Mouse (Mus musculus): ENCODE results near the gene H3f3b. TPM values are rescaled to one million over a fixed set of nuclear protein-coding genes. Genes with fewer than 3 reads are reported as not detected.
A peak's percentile ranks its signal among the peaks of the same experiment; 100 is the strongest.

H3f3b gene
- polyA plus RNA-seq, 1 experiment from 2014 or later: 2,203 TPM

GRCm38 (mm10) chr11:115989686-115990085 is 38.1 kb downstream of the H3f3b start:
- no peak overlapping the region for H3K27ac ChIP-seq (ENCODE audit: low read depth, low read length)

GRCm38 (mm10) chr11:115983291-115983690 is 44.5 kb downstream of the H3f3b start:
- ATAC-seq (ENCODE audit: low FRiP score) (no peak), DNase-seq (ENCODE audit: low spot score) (no peak)
- H3K27me3 ChIP-seq (ENCODE audit: control insufficient read depth, insufficient read depth, low read length): peaks cover 2% of the 10 kb centered on the region; the same call in 1 of the 2 replicates
- H3K4me1 ChIP-seq (replicated peaks; ENCODE audit: control insufficient read depth, insufficient read depth, low read length): no peaks in the 10 kb centered on the region
- no peaks in the 10 kb centered on the region for H3K36me3 ChIP-seq (ENCODE audit: control insufficient read depth, insufficient read depth, low read length)
- no peak overlapping the region for H3K4me3 ChIP-seq (ENCODE audit: low read depth, low read length)
- 91% methylated on average over 7 of the region's 8 CpGs for WGBS
- no peaks in the 10 kb centered on the region for H3K9me3 ChIP-seq (ENCODE audit: control insufficient read depth, low read length)
- H3K27ac ChIP-seq (ENCODE audit: low read depth, low read length): no peak overlapping the region
- H3K9ac ChIP-seq (ENCODE audit: low read depth, low read length): no peak overlapping the region
- H3K4me2 ChIP-seq (replicated peaks; ENCODE audit: low read depth, low read length): no peak overlapping the region

More at GRCm38 (mm10) chr11:115989686-115990085, 38.1 kb downstream of the H3f3b start:
- peak overlapping the region; percentile 6; the same call in 1 of the 2 replicates for H3K4me2 ChIP-seq (replicated peaks; ENCODE audit: low read depth, low read length)
- no peak for DNase-seq (ENCODE audit: low spot score)
- no peak overlapping the region for H3K9ac ChIP-seq (ENCODE audit: low read depth, low read length)
- H3K36me3 ChIP-seq (ENCODE audit: control insufficient read depth, insufficient read depth, low read length): no peaks in the 10 kb centered on the region
- no peaks in the 10 kb centered on the region for H3K27me3 ChIP-seq (ENCODE audit: control insufficient read depth, insufficient read depth, low read length)
- H3K4me1 ChIP-seq (replicated peaks; ENCODE audit: control insufficient read depth, insufficient read depth, low read length): no peaks in the 10 kb centered on the region
- ATAC-seq (ENCODE audit: low FRiP score): no peak
- no peaks in the 10 kb centered on the region for H3K9me3 ChIP-seq (ENCODE audit: control insufficient read depth, low read length)
- no peak overlapping the region; the same call in 1 of the 2 replicates for H3K4me3 ChIP-seq (ENCODE audit: low read depth, low read length)
- 40% methylated on average over 15 of the region's 15 CpGs for WGBS

- H3K27ac ChIP-seq (ENCODE audit: low read depth, low read length): no peak overlapping the region
- ATAC-seq (ENCODE audit: low FRiP score) (no peak), DNase-seq (ENCODE audit: low spot score) (no peak)
- no peaks in the 10 kb centered on the region for H3K4me1 ChIP-seq (replicated peaks; ENCODE audit: control insufficient read depth, insufficient read depth, low read length)
- H3K27me3 ChIP-seq (ENCODE audit: control insufficient read depth, insufficient read depth, low read length): peaks cover 3% of the 10 kb centered on the region; the same call in 1 of the 2 replicates
- H3K9ac ChIP-seq (ENCODE audit: low read depth, low read length): no peak overlapping the region
- H3K9me3 ChIP-seq (ENCODE audit: control insufficient read depth, low read length): no peaks in the 10 kb centered on the region
- no peak overlapping the region for H3K4me2 ChIP-seq (replicated peaks; ENCODE audit: low read depth, low read length)
- H3K4me3 ChIP-seq (ENCODE audit: low read depth, low read length): no peak overlapping the region
- no peaks in the 10 kb centered on the region for H3K36me3 ChIP-seq (ENCODE audit: control insufficient read depth, insufficient read depth, low read length)
- WGBS: 90% methylated on average over 15 of the region's 15 CpGs
Measured at GRCm38 (mm10) chr11:115982472-115982871, 45.3 kb downstream of the H3f3b start.

DNA sequence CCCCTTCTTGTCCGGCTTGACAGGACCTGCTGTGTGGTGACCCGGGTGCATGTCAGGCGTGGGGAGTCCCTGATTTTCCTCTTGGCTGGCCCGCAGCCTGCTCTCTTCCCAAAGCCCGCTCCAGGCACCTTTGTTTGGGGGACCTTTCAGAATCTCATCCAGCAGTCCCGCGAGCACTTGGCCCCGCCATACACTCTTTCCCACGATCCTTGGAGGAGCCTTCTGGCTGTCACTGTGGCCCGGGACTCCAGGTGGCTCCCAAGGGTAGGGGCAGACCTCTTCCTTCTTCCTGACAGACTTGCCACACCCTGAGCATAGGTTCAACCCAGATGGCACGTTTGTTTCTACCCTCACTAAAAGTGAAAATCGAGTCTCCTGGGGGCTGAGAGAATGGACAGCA is 52.2 kb downstream of the H3f3b start:
- Histone ChIP-seq H3K36me3 (ENCODE audit: control insufficient read depth, insufficient read depth, low read length) (no peaks in the 10 kb centered on the region), H3K4me3 (ENCODE audit: low read depth, low read length) (no peak overlapping the region)

GRCm38 (mm10) chr11:115975083-115975420 is 52.7 kb downstream of the H3f3b start:
- no peak for DNase-seq (ENCODE audit: low spot score)
- no peak overlapping the region for H3K27ac ChIP-seq (ENCODE audit: low read depth, low read length)

More for the DNA sequence above, 52.2 kb downstream of the H3f3b start:
- H3K9ac ChIP-seq (ENCODE audit: low read depth, low read length): no peak overlapping the region
- DNase-seq (ENCODE audit: low spot score) (no peak), ATAC-seq (ENCODE audit: low FRiP score) (no peak)
- WGBS: 33% methylated on average over 12 of the region's 12 CpGs
- no peaks in the 10 kb centered on the region for H3K9me3 ChIP-seq (ENCODE audit: control insufficient read depth, low read length)
- no peak overlapping the region for H3K4me2 ChIP-seq (replicated peaks; ENCODE audit: low read depth, low read length)
- peaks cover 35% of the 10 kb centered on the region for H3K27me3 ChIP-seq (ENCODE audit: control insufficient read depth, insufficient read depth, low read length)
- H3K4me1 ChIP-seq (replicated peaks; ENCODE audit: control insufficient read depth, insufficient read depth, low read length): peaks cover 6% of the 10 kb centered on the region
- H3K27ac ChIP-seq (ENCODE audit: low read depth, low read length): no peak overlapping the region

DNA sequence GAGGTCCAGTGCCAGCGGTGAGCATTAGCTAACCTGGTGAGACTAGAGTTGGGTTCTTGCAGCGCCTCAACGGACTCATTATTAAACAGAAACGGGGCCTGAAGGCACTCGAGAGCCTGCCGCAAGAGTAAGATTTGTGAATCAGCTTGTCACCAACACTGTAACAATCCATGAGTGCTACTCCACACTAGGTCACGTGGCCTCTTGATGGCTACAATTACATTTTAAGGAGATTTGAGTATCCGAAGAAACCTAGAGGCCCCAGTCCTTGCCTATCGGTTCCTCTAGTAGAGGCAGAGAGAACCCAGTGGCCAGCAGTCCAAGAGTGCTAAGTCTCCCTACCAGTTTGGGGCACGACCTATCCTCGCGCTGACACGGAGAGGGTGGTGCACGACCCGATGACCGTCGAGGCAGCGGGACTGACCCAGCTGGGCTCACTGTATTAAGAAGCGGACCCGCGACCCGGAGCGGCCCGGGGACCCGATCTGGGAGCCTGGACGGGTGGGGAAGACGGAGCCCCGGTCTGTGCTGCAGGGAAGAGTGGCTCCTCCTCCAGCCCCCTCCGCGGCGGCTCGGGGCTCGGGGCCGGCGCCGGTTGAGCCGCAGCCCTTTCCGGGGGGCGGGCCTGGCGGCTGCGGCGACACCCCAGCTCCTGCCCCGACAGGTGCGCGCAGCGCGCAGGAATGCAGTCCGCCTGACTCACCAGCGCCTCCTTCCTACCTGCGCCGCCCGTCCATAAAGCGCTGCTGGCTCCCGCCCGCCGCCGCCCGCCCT is 53.3 kb downstream of the H3f3b start, which contains the start of gene Itgb4:
Gene Itgb4 (plus strand): TSS at position 401 of the 774 bp plus-strand sequence.
- no peak within 1 kb of the TSS; the same call in 1 of the 2 replicates for H3K9ac ChIP-seq (ENCODE audit: low read depth, low read length)
- no peaks in the 10 kb centered on the region for H3K36me3 ChIP-seq (ENCODE audit: control insufficient read depth, insufficient read depth, low read length)
- peak; percentile 30 for DNase-seq (ENCODE audit: low spot score)
- H3K27ac ChIP-seq (ENCODE audit: low read depth, low read length): no peak within 1 kb of the TSS
- H3K27me3 ChIP-seq (ENCODE audit: control insufficient read depth, insufficient read depth, low read length): peaks cover 35% of the 10 kb centered on the region
- peak within 1 kb of the TSS; percentile 49 for H3K4me2 ChIP-seq (replicated peaks; ENCODE audit: low read depth, low read length)
- peaks cover 6% of the 10 kb centered on the region for H3K4me1 ChIP-seq (replicated peaks; ENCODE audit: control insufficient read depth, insufficient read depth, low read length)
- peak within 1 kb of the TSS; percentile 34 for H3K4me3 ChIP-seq (ENCODE audit: low read depth, low read length)
- H3K9me3 ChIP-seq (ENCODE audit: control insufficient read depth, low read length): no peaks in the 10 kb centered on the region
- WGBS: 12% methylated on average over 44 of the region's 58 CpGs
- no peak for ATAC-seq (ENCODE audit: low FRiP score)

More at GRCm38 (mm10) chr11:115975083-115975420, 52.7 kb downstream of the H3f3b start:
- ATAC-seq (ENCODE audit: low FRiP score): no peak
- Histone ChIP-seq H3K4me1 (replicated peaks; ENCODE audit: control insufficient read depth, insufficient read depth, low read length) (peaks cover 6% of the 10 kb centered on the region), H3K27me3 (ENCODE audit: control insufficient read depth, insufficient read depth, low read length) (peaks cover 35% of the 10 kb centered on the region), H3K9me3 (ENCODE audit: control insufficient read depth, low read length) (no peaks in the 10 kb centered on the region), H3K36me3 (ENCODE audit: control insufficient read depth, insufficient read depth, low read length) (no peaks in the 10 kb centered on the region), H3K4me3 (ENCODE audit: low read depth, low read length) (peak overlapping the region; percentile 34), H3K9ac (ENCODE audit: low read depth, low read length) (no peak overlapping the region; the same call in 1 of the 2 replicates), H3K4me2 (replicated peaks; ENCODE audit: low read depth, low read length) (peak overlapping the region; percentile 49)
- 3% methylated on average over 18 of the region's 18 CpGs for WGBS

Other genes starting within 250 kb of the H3f3b start
- 12.2 and 12.9 TPM in 2 replicates for gene Caskin2, start 214.3 kb downstream of the H3f3b start, polyA plus RNA-seq (2014; fragmentation: Nextera tagmentation; extraction: Ambion mirVana)
- 17.9 and 21.3 TPM in 2 replicates for gene Tsen54, start 213.2 kb downstream of the H3f3b start, polyA plus RNA-seq (2014; fragmentation: Nextera tagmentation; extraction: Ambion mirVana)
- 3.8 and 5.4 TPM in 2 replicates for gene Llgl2, start 203.9 kb downstream of the H3f3b start, polyA plus RNA-seq (2014; fragmentation: Nextera tagmentation; extraction: Ambion mirVana)
- 0.09 TPM in 1 of 2 replicates, not detected in the other for gene Myo15b, start 169.6 kb downstream of the H3f3b start, polyA plus RNA-seq (2014; fragmentation: Nextera tagmentation; extraction: Ambion mirVana)
- 3.4 and 3.8 TPM in 2 replicates for gene Smim5, start 128.0 kb downstream of the H3f3b start, polyA plus RNA-seq (2014; fragmentation: Nextera tagmentation; extraction: Ambion mirVana)
- gene Smim6, start 115.9 kb downstream of the H3f3b start, polyA plus RNA-seq (2014; fragmentation: Nextera tagmentation; extraction: Ambion mirVana): 0.40 and 0.65 TPM in 2 replicates
- 55.8 and 57.1 TPM in 2 replicates for gene Sap30bp, start 94.7 kb downstream of the H3f3b start, polyA plus RNA-seq (2014; fragmentation: Nextera tagmentation; extraction: Ambion mirVana)
- 16.0 and 19.9 TPM in 2 replicates for gene Recql5, start 94.5 kb downstream of the H3f3b start, polyA plus RNA-seq (2014; fragmentation: Nextera tagmentation; extraction: Ambion mirVana)
- gene Itgb4, start 53.3 kb downstream of the H3f3b start, polyA plus RNA-seq (2014; fragmentation: Nextera tagmentation; extraction: Ambion mirVana): 0.36 and 0.82 TPM in 2 replicates
- 89.0 and 96.3 TPM in 2 replicates for gene Galk1, start 15.2 kb downstream of the H3f3b start, polyA plus RNA-seq (2014; fragmentation: Nextera tagmentation; extraction: Ambion mirVana)
- 25.8 and 26.9 TPM in 2 replicates for gene Unk, start 2.4 kb upstream of the H3f3b start, polyA plus RNA-seq (2014; fragmentation: Nextera tagmentation; extraction: Ambion mirVana)
- gene Unc13d, start 50.0 kb upstream of the H3f3b start, polyA plus RNA-seq (2014; fragmentation: Nextera tagmentation; extraction: Ambion mirVana): 1.1 and 1.3 TPM in 2 replicates
- 85.4 and 88.6 TPM in 2 replicates for gene Wbp2, start 59.0 kb upstream of the H3f3b start, polyA plus RNA-seq (2014; fragmentation: Nextera tagmentation; extraction: Ambion mirVana)
- gene Trim47, start 99.2 kb upstream of the H3f3b start, polyA plus RNA-seq (2014; fragmentation: Nextera tagmentation; extraction: Ambion mirVana): 3.0 TPM in 2 replicates
- gene Trim65, start 103.2 kb upstream of the H3f3b start, polyA plus RNA-seq (2014; fragmentation: Nextera tagmentation; extraction: Ambion mirVana): 1.4 and 2.5 TPM in 2 replicates
- 93.2 and 100 TPM in 2 replicates for gene Mrpl38, start 110.9 kb upstream of the H3f3b start, polyA plus RNA-seq (2014; fragmentation: Nextera tagmentation; extraction: Ambion mirVana)
- 28.4 and 32.1 TPM in 2 replicates for gene Fbf1, start 140.2 kb upstream of the H3f3b start, polyA plus RNA-seq (2014; fragmentation: Nextera tagmentation; extraction: Ambion mirVana)
- 59.4 and 60.7 TPM in 2 replicates for gene Ten1, start 170.9 kb upstream of the H3f3b start, polyA plus RNA-seq (2014; fragmentation: Nextera tagmentation; extraction: Ambion mirVana)
- gene Acox1, start 171.1 kb upstream of the H3f3b start, polyA plus RNA-seq (2014; fragmentation: Nextera tagmentation; extraction: Ambion mirVana): 31.7 and 36.3 TPM in 2 replicates
- 0.49 and 0.52 TPM in 2 replicates for gene Evpl, start 210.1 kb upstream of the H3f3b start, polyA plus RNA-seq (2014; fragmentation: Nextera tagmentation; extraction: Ambion mirVana)
- gene Srp68, start 246.3 kb upstream of the H3f3b start, polyA plus RNA-seq (2014; fragmentation: Nextera tagmentation; extraction: Ambion mirVana): 72.4 and 74.0 TPM in 2 replicates